Mouse (Mus musculus): ENCODE data around the gene Zfp428. TPM values are rescaled to one million over a fixed set of nuclear protein-coding genes. Genes with fewer than 3 reads are reported as not detected.
A peak's percentile ranks its signal among the peaks of the same experiment; 100 is the strongest.

The Zfp428 gene
- total RNA-seq (2015): 0.69 TPM in 1 of 2 replicates, not detected in the other
- total RNA-seq (2017): 0.40 TPM in 1 of 2 replicates, not detected in the other

- ATAC-seq (ENCODE audit: poor library complexity, severe bottlenecking): peak; percentile 97
Observed at GRCm38 (mm10) chr7:24506838-24507725, at the start of gene Zfp428. Gene Zfp428 (plus strand): TSS chr7:24507006.

DNA sequence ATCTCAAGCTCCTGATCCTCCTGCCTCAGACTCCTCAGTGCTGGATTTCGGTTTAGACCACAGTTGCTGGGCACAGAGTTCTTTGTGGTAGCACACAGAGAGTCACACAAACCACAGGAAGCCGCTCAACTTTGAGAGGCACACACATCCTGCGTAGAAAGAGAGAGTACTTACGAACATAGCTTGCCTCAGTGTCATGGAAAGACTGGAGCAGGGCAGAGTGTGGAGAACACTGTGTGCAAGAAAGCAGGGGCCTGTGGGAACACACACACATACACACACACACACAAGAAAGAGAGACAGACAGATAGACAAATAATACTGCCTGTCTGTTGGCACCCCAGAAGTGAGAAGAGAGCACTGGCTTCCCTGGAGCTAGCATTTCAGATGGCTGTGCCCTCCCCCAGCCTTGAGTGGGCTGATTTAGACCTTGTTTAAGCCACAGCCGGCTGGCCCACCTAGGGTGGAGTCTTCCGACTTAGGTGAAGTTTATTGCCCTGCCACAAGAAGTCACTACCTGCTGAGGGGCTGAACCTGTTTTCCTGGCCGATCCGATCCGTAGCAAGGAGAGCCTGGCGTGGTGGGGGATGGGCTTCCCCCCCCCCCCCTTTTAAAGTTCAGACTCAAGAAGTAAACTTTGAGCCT lies 49.0 kb upstream of the Zfp428 start:
- ATAC-seq (ENCODE audit: poor library complexity, severe bottlenecking): peak; percentile 53

GRCm38 (mm10) chr7:24459440-24459839 lies 47.4 kb upstream of the Zfp428 start:
- no peak for ATAC-seq (ENCODE audit: poor library complexity, severe bottlenecking)

DNA sequence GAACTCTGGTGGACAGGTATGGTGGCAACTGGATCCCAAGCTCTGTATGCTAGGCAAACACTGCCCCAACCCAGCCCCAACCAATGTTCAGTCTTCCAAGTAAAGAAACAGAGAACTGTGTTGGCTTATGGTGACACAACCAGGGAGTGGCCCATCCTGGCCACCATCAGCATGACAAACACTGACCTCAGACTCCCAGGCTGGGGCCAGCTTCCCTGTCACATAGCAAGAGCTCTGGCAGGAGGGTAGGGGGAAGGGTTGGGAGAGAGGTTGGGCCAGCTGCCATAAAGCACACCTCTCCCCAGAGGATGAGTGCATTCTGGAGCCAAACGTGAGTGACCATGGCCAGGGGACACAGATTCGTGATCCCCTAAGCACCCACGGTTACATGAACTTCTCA lies 47.0 kb upstream of the Zfp428 start:
- peak; percentile 59 for ATAC-seq (ENCODE audit: poor library complexity, severe bottlenecking)

GRCm38 (mm10) chr7:24461376-24462051 lies 45.3 kb upstream of the Zfp428 start:
- peak; percentile 15; the same call in 1 of the 2 replicates for ATAC-seq (ENCODE audit: poor library complexity, severe bottlenecking)

DNA sequence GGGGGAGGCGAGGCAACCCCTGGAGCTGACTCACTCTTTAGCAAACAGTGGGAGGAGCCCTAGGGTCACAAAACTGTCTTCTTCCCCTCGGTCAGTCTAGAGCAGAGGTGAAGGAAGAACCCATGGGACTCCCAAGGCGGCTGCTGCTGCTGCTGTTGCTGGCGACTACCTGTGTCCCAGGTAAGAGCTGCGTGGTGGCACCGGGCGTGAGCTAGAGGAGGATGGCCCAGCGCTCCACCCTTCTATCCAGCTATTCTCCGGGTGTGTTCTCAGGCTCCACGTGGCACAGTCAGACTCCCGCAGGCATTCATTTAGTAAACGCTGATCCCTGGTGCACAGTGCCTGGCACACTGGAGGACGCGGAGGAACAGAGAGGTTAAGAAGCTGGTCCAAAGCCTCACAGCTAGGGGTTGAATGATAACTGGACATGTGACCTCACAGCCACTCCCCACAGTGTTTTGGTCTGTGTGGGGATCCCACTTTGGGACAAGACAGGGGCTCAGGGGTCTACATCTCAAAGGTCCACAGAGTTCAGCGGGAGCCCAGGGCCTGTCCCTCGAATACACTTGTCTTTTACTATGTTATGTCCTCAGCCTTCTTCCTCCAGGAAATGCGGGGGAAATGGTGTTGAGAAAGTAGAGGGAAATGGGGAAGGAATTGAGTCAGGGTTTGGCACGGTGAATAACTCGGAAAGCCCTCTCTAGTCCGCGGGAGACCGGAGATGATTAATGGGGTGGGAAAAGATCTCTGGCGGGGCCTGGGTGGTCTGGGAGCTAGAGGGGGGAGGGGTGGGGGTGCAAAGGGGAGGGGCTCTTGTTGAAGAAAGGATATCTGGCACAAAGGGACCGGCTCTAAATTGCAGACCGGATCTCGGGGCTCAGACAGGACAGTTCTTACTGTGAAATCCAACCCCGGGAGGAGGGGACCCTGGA lies 44.2 kb upstream of the Zfp428 start, which contains the start of gene Plaur:
TSS of gene Plaur (plus strand) at position 97 of the 932 bp plus-strand sequence.
- ATAC-seq (ENCODE audit: poor library complexity, severe bottlenecking): peak; percentile 62

- ATAC-seq (ENCODE audit: poor library complexity, severe bottlenecking): peak; percentile 39
Observed at GRCm38 (mm10) chr7:24466835-24467234, 40.0 kb upstream of the Zfp428 start.

GRCm38 (mm10) chr7:24467886-24468285 lies 38.9 kb upstream of the Zfp428 start:
- ATAC-seq (ENCODE audit: poor library complexity, severe bottlenecking): no peak

DNA sequence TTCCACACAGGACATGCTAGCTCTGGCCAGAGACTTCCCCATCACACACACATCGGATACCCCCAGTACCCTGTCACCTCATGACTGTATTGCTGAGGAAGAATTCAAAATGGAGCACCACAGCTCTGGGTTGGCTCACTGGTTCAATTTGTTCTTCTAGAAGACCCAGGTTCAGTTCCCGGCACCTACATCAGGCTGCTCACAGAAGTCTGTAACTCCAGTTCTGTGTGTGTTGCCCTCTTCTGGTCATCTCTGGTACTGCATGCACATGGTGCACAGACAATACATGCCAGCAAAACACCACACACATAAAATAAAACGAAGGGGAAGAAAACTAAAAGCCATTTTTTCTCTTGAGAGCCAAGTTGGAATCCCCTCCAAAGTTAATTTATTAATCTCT lies 37.7 kb upstream of the Zfp428 start:
- ATAC-seq (ENCODE audit: poor library complexity, severe bottlenecking): no peak

DNA sequence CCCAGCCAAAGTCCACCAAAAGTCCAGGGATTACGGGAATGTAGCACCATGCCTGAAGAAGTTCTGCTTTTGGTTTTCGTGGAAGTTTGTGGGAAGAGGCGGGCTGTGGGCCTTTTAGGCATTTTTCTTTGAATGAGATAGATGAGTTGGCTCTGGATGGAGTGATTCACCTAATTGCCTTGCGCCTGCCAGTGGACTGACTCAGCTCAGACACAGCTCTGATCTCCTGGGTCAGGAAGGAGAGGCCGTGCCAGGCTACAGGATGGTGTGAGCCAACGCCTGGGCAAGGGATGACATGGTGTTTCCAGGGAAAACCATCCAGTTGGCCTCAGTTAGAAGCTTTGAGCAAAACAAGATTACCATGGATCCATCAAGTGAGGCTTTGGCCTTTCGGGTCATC lies 36.5 kb upstream of the Zfp428 start:
- ATAC-seq (ENCODE audit: poor library complexity, severe bottlenecking): no peak

- ATAC-seq (ENCODE audit: poor library complexity, severe bottlenecking): no peak
Observed at GRCm38 (mm10) chr7:24472442-24472841, 34.4 kb upstream of the Zfp428 start.

DNA sequence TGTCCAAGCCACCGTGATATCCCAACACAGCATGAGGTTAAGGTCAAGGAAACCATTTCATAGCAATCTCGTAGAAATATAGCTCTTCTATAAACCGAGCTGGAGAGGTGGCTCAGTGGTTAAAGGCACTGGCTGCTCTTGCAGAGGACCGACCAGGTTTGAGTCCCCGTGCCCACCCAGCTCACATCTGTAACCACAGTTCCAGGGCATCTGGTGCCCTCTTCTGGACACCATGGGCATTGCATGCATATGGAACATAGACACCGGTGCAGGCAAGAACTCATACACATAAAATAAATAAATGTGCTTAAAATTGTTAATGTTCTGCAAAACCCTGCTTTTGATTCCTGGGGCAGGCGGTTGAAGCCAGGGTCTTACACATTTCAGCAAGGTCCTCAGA lies 33.9 kb upstream of the Zfp428 start:
- peak; percentile 41; the same call in 1 of the 2 replicates for ATAC-seq (ENCODE audit: poor library complexity, severe bottlenecking)

DNA sequence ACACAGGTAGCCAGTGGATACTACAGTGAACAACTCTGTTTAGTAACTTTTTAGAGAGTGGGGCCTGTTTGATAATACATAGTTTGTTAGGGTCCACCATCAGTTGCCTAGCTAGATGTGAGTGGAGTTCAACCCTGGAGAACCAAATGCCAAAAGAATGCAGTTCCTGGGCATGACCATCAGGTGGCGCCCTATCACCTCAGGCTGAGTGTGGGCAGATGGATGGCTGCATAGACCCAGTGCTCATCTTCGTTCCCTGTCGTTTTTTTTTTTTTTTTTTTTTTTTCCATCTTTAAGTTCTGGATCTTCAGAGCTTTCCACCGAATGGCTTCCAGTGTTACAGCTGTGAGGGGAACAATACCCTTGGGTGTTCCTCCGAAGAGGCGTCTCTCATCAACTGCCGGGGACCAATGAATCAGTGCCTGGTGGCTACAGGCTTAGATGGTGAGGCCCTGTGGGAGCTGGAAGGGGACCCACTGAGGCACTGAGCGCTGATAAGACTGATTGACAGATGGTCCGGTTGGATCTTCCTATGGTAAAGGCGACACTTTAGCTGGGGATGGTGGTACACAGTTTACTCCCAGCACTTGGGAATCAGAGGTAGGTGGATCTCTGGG lies 32.8 kb upstream of the Zfp428 start:
- peak; percentile 70 for ATAC-seq (ENCODE audit: poor library complexity, severe bottlenecking)

DNA sequence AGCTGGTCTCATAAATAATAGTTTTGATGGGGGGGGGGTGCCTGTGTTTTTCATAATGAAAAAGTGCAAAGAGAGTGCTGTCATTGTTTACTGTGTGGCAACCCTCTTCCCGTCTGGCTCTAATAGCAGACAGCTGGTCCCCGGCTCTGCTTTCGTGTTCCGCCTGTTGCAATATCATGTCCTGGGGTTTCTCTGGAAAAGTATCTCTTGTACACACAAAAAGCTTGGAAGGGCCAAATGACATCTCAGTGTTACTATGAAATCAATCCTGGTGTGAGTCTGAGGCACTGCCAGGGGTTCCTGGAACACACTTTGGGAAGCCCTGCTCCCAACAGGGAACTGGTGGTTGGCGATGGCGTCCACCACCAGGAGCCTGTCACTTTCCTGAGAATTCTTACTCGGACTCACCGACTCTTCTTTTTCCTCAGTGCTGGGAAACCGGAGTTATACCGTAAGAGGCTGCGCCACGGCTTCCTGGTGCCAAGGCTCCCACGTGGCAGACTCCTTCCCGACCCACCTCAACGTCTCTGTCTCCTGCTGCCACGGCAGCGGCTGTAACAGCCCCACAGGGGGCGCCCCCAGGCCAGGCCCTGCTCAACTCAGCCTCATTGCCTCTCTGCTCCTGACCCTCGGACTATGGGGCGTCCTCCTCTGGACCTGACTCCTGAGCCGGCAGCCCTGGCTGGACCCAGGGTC lies 31.8 kb upstream of the Zfp428 start:
- no peak for ATAC-seq (ENCODE audit: poor library complexity, severe bottlenecking)

GRCm38 (mm10) chr7:24476338-24476737 lies 30.5 kb upstream of the Zfp428 start:
- no peak for ATAC-seq (ENCODE audit: poor library complexity, severe bottlenecking)

DNA sequence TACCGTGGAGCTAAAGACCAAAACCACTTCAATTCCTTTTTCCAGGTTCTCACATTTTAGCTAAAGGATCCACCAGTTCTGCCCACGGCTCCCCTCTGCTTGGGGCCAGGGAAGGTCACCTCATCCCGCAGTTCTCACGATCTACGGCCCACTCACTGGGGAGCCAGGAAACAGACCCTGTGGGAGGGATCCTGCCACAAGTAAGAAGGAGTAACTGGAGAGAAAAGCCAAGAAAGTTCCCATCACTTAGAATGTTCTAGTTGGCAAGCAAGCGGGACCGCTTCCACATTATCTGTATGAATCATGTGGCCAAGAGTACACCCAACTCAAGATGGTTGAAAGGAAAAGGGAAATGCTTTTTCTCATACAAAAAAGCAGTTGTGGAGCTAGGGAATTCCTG lies 29.9 kb upstream of the Zfp428 start:
- no peak for ATAC-seq (ENCODE audit: poor library complexity, severe bottlenecking)

DNA sequence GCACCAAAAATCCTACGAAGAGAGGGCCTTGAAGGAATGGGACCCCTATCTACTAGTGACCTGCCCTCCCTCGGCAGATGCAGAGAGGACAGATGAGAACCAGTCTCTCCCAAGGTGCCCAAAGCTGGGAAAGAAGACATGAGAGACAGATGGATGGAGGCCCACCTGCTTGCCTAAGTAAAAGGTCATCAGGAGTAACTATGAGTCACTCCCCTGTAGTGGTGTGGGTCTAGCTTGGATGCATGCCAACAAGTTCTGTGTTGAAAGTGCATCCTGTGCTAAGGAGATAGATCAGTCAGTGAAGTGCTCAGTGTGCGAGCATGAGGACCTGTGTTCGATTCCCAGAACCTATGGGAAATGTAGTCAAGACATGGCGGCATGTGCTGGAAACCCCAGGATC lies 27.9 kb upstream of the Zfp428 start:
- ATAC-seq (ENCODE audit: poor library complexity, severe bottlenecking): no peak

DNA sequence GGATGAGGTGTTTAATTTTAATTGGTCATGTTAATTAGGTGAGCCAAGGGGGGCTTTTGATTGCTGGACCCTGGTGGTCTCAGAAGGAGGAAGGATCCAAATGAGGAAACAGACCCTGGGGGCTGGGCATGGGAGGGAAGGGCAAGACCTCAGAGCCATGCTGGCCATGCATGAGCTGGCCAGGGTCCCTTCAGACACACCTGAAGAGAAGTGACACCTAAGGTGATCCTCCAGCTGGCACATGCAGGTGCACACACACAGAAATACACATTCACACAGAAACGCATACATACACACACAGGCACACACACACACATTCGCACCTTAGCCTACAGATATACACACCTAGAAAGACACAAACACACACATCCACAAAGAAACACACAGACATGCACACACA lies 27.1 kb upstream of the Zfp428 start:
- ATAC-seq (ENCODE audit: poor library complexity, severe bottlenecking): no peak

All from megakaryocyte, adult 5-6 weeks (primary cell).